8 mouse cellular contexts compared by ENCODE assay signal in the genomic region with DNA sequence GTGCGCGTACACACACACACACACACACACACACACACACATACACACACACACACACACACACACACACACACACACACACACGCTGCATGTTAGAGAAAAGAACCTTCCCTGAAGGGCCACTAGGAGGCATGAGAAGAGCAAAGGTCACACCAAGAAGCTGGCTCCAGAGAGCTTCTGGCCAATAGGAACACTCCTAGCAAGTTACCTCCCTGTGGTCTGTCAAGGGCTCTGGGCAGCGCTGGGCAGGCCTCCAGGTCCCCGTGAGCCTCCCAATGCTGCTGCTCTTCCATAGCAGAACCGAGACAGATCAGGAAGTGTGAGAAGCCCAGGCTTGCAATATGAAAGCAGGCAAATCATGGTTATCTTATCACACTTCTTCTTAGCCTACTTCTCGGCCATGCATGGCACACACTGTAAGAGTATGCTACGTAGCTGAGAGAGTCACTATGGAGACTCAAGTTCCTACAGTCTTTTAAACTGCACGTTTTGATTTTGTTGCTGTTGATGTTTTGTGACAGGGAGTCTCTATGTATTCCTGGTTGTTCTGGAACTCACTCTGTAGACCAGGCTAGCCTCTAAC. TPM values are rescaled to one million over a fixed set of nuclear protein-coding genes. Genes with fewer than 3 reads are reported as not detected.
DNase-seq lines count a peak whose midpoint lies in the region; ATAC-seq and TF ChIP-seq lines count a peak whose summit lies in the region.

No protein-coding gene starts in this region.

- H3K79me2 ChIP-seq in CH12.LX (replicated peaks; ENCODE audit: control insufficient read depth, extremely low read depth, insufficient read depth, poor library complexity, severe bottlenecking), result no peaks in the 10 kb centered on the region

- no peak overlapping the region for H3K27ac ChIP-seq in CH12.LX (ENCODE audit: insufficient read depth, low read depth)
- no peak overlapping the region for H3K27ac ChIP-seq in intestine, embryonic 15.5 days
- H3K27ac ChIP-seq in lung, embryonic 16.5 days (ENCODE audit: low read length), result no peak overlapping the region
- no peak overlapping the region for H3K27ac ChIP-seq in forebrain, embryonic 10.5 days

- ATAC-seq in common myeloid progenitor, adult 5-6 weeks (replicated peaks; ENCODE audit: low read depth, poor library complexity, severe bottlenecking), result peak; percentile 98
- ATAC-seq in intestine, embryonic 15.5 days, result peak; percentile 89
- peak; percentile 72 for ATAC-seq in lung, embryonic 16.5 days (ENCODE audit: low read depth)

- dilution Hi-C loops in CH12.LX (cut with MboI; ENCODE audit: extremely low pct_ligation_motif_present, extremely low pct_unique_long_range_greater_than_20kb, low sequenced_read_pairs), result no loop called here

- H3K36me3 ChIP-seq in CH12.LX (replicated peaks in 1 of 2; ENCODE audit: control insufficient read depth in 1 of 2, insufficient read depth in 1 of 2, low read length in 1 of 2), result no peaks in the 10 kb centered on the region
- no peaks in the 10 kb centered on the region for H3K36me3 ChIP-seq in intestine, embryonic 15.5 days
- no peaks in the 10 kb centered on the region for H3K36me3 ChIP-seq in lung, embryonic 16.5 days (ENCODE audit: control insufficient read depth, insufficient read depth, low read length)
- no peaks in the 10 kb centered on the region for H3K36me3 ChIP-seq in forebrain, embryonic 10.5 days (replicated peaks)

- DNase-seq in 416B (ENCODE audit: low read depth), result peak; percentile 86
- DNase-seq in CH12.LX (ENCODE audit: extremely low read depth), result peak; percentile 85
- DNase-seq in testis, postnatal 14 days (ENCODE audit: low spot score), result peak; percentile 35
- DNase-seq in forebrain, embryonic 10.5 days (ENCODE audit: extremely low spot score, low spot score), result no peak
- DNase-seq in layer of hippocampus, adult 11-12 months (ENCODE audit: low spot score), result no peak

- H3K9ac ChIP-seq in CH12.LX (ENCODE audit: insufficient read depth, low read depth), result no peak overlapping the region
- H3K9ac ChIP-seq in intestine, embryonic 15.5 days, result no peak overlapping the region
- H3K9ac ChIP-seq in lung, embryonic 16.5 days (ENCODE audit: low read length), result no peak overlapping the region

- H3K4me3 ChIP-seq in CH12.LX (replicated peaks in 1 of 3; ENCODE audit: low read depth in 2 of 3, low read length in 2 of 3, poor library complexity in 1 of 3), result no peak overlapping the region
- no peak overlapping the region for H3K4me3 ChIP-seq in intestine, embryonic 15.5 days (replicated peaks)
- H3K4me3 ChIP-seq in lung, embryonic 16.5 days (ENCODE audit: low read length), result no peak overlapping the region
- H3K4me3 ChIP-seq in forebrain, embryonic 10.5 days, result no peak overlapping the region

- peaks cover 3 to 17% of the 10 kb centered on the region in 2 experiments; a peak in 3 of 4 replicates for H3K4me1 ChIP-seq in CH12.LX (ENCODE audit: control insufficient read depth in 1 of 2, insufficient read depth in 2 of 2)
- H3K4me1 ChIP-seq in intestine, embryonic 15.5 days (replicated peaks), result peaks cover 2% of the 10 kb centered on the region; the same call in 1 of the 2 replicates
- no peaks in the 10 kb centered on the region for H3K4me1 ChIP-seq in lung, embryonic 16.5 days (replicated peaks; ENCODE audit: control insufficient read depth, insufficient read depth, low read length)
- H3K4me1 ChIP-seq in forebrain, embryonic 10.5 days, result no peaks in the 10 kb centered on the region

- H3K4me2 ChIP-seq in CH12.LX (ENCODE audit: insufficient read depth, low read depth, poor library complexity, severe bottlenecking), result peak overlapping the region; percentile 7; the same call in 1 of the 2 replicates
- H3K4me2 ChIP-seq in intestine, embryonic 15.5 days (replicated peaks), result no peak overlapping the region
- H3K4me2 ChIP-seq in lung, embryonic 16.5 days (ENCODE audit: low read depth, low read length), result no peak overlapping the region

- 47% methylated on average over 9 of the region's 9 CpGs for WGBS in intestine, embryonic 15.5 days
- WGBS in lung, embryonic 16.5 days, result 45% methylated on average over 7 of the region's 9 CpGs
- 63% methylated on average over 9 of the region's 9 CpGs for WGBS in forebrain, embryonic 10.5 days

- TF ChIP-seq POLR2A in CH12.LX (IDR thresholded peaks at IDR 0.05; ENCODE audit: low read depth, low read length), result no peak

- H3K9me3 ChIP-seq in CH12.LX (replicated peaks; ENCODE audit: low read length), result no peaks in the 10 kb centered on the region
- no peaks in the 10 kb centered on the region for H3K9me3 ChIP-seq in intestine, embryonic 15.5 days
- no peaks in the 10 kb centered on the region for H3K9me3 ChIP-seq in lung, embryonic 16.5 days (ENCODE audit: control insufficient read depth, low read length)
- H3K9me3 ChIP-seq in forebrain, embryonic 10.5 days, result no peaks in the 10 kb centered on the region

- H3K27me3 ChIP-seq in CH12.LX (replicated peaks), result no peaks in the 10 kb centered on the region
- H3K27me3 ChIP-seq in intestine, embryonic 15.5 days (replicated peaks), result no peaks in the 10 kb centered on the region
- no peaks in the 10 kb centered on the region for H3K27me3 ChIP-seq in lung, embryonic 16.5 days (ENCODE audit: control insufficient read depth, insufficient read depth, low read depth, low read length)
- H3K27me3 ChIP-seq in forebrain, embryonic 10.5 days (ENCODE audit: poor library complexity, severe bottlenecking), result no peaks in the 10 kb centered on the region

- TF ChIP-seq RAD21 in CH12.LX (IDR thresholded peaks at IDR 0.05; ENCODE audit: low read depth, low read length), result peak; percentile 81

- TF ChIP-seq CTCF in CH12.LX (conservative IDR thresholded peaks at IDR 0.05 in 1 of 2, IDR thresholded peaks at IDR 0.05 in 1 of 2; ENCODE audit: low read depth in 2 of 2, low read length in 2 of 2), result peak in 1 of 2 experiments; percentile 83; a peak in 2 of 4 replicates

- no peak for TF ChIP-seq EP300 in CH12.LX (IDR thresholded peaks at IDR 0.05; ENCODE audit: low read length)

- in situ Hi-C loops in CH12.LX (cut with MboI; ENCODE audit: low pct_ligation_motif_present, low pct_unique_long_range_greater_than_20kb, low sequenced_read_pairs), result no loop called here

TF ChIP-seq in CH12.LX, 34 proteins besides CTCF, POLR2A, EP300 and RAD21:
- TF ChIP-seq SMC3 (IDR thresholded peaks at IDR 0.05; ENCODE audit: low read depth, low read length) (peak; percentile 93), MAX (IDR thresholded peaks at IDR 0.05; ENCODE audit: low read length) (peak; percentile 53; the same call in 1 of the 2 replicates), IRF4 (IDR thresholded peaks at IDR 0.05; ENCODE audit: low read depth, low read length) (peak; percentile 60; the same call in 1 of the 2 replicates), USF2 (conservative IDR thresholded peaks at IDR 0.05; ENCODE audit: low read depth, low read length) (no peak), SIN3A (IDR thresholded peaks at IDR 0.05; ENCODE audit: low read length) (0 out of 2 replicates have a peak, but pooled peaks have one; percentile 39), ZNF384 (IDR thresholded peaks at IDR 0.05; ENCODE audit: low read depth, low read length) (no peak), ELF1 (IDR thresholded peaks at IDR 0.05; ENCODE audit: low read depth, low read length) (peak; percentile 41; the same call in 1 of the 2 replicates), NRF1 (IDR thresholded peaks at IDR 0.05; ENCODE audit: low read depth, low read length) (no peak), ZC3H11A (IDR thresholded peaks at IDR 0.05; ENCODE audit: low read depth, low read length) (peak; percentile 59), MEF2A (IDR thresholded peaks at IDR 0.05; ENCODE audit: borderline replicate concordance, low read depth, low read length) (peak; percentile 28; the same call in 1 of the 2 replicates), BHLHE40 (IDR thresholded peaks at IDR 0.05; ENCODE audit: low read depth, low read length) (peak; percentile 81)

RNA-seq across cellular contexts. Expression of a gene that starts 13.6 kb away (rescaled TPM):
- total RNA-seq in CH12.LX (2012; rRNA removed) (not detected in 2 replicates), CH12.LX (2014; rRNA removed) (not detected in 2 replicates)
- not detected in 2 replicates for polyA plus RNA-seq in CH12.LX (2012; ENCODE audit: insufficient read length, low read depth)
- total RNA-seq in common myeloid progenitor, adult 5-6 weeks (2017), result 0.14 and 1.5 TPM in 2 replicates
- 0.05 TPM in 1 of 2 replicates, not detected in the other for polyA plus RNA-seq in intestine, embryonic 15.5 days (2015; fragmentation: Nextera tagmentation; extraction: Ambion mirVana)
- not detected in 2 replicates for polyA plus RNA-seq in lung, embryonic 16.5 days (2015; fragmentation: Nextera tagmentation; extraction: Ambion mirVana)
- not detected in 2 replicates for polyA plus RNA-seq in forebrain, embryonic 10.5 days (2016; fragmentation: Nextera tagmentation; extraction: Ambion mirVana)

Comparison
In these comparisons a context has a peak if more than half of its experiments do, and no peak if none do; other contexts are left out.
1. DNase-seq: peak in 416B (single experiment), CH12.LX (single experiment) and testis, postnatal 14 days (single experiment); none in forebrain, embryonic 10.5 days (single experiment) and layer of hippocampus, adult 11-12 months (single experiment).
2. Peak in every context shown above with its lines, with median percentiles within 50 percentile points of each other: ATAC-seq.